Mouse (Mus musculus) hindbrain, embryonic 11.5 days (tissue): ENCODE data around the gene Rasgrf2. TPM values are rescaled to one million over a fixed set of nuclear protein-coding genes. Genes with fewer than 3 reads are reported as not detected.

Source experiments
- ATAC-seq: fragments of 200-750 bp; cut with Nextera tagmentation; 2 replicates; pipeline ENCODE4 v1.8.0; 2017; ENCODE audit warnings: mild to moderate bottlenecking, moderate TSS enrichment, moderate library complexity; ENCODE audit not compliant: low FRiP score
- DNase-seq: peaks from one replicate; pipeline ENCODE4 v3.0.0-alpha.2; 2015; ENCODE audit warnings: low spot score
- H3K27ac ChIP-seq: fragments of 300-500 bp; sonication (generic); 2 replicates; pipeline ENCODE4 v1.5.1; 2014; ENCODE audit warnings: mild to moderate bottlenecking, low read depth, low read length
- H3K27me3 ChIP-seq: fragments of 300-500 bp; sonication (generic); 2 replicates; pipeline ENCODE4 v1.6.1; 2014; ENCODE audit warnings: mild to moderate bottlenecking, low read length, moderate library complexity, mixed read lengths; ENCODE audit not compliant: control insufficient read depth, insufficient read depth
- H3K36me3 ChIP-seq: fragments of 300-500 bp; sonication (generic); 2 replicates; pipeline ENCODE4 v1.6.1; 2014; ENCODE audit warnings: mild to moderate bottlenecking, low read length, moderate library complexity, mixed read lengths; ENCODE audit not compliant: control insufficient read depth, insufficient read depth
- H3K4me1 ChIP-seq: fragments of 300-500 bp; sonication (generic); replicated peaks from 2 replicates; pipeline ENCODE4 v1.6.1; 2014; ENCODE audit warnings: low read length, mixed read lengths; ENCODE audit not compliant: control insufficient read depth, insufficient read depth
- H3K4me2 ChIP-seq: fragments of 300-500 bp; sonication (generic); replicated peaks from 2 replicates; pipeline ENCODE4 v1.6.1; 2014; ENCODE audit warnings: mild to moderate bottlenecking, low read depth, low read length
- H3K4me3 ChIP-seq: fragments of 300-500 bp; sonication (generic); 2 replicates; pipeline ENCODE4 v1.5.1; 2014; ENCODE audit warnings: low read depth, low read length
- H3K9ac ChIP-seq: fragments of 300-500 bp; sonication (generic); 2 replicates; pipeline ENCODE4 v1.6.1; 2014; ENCODE audit warnings: low read depth, low read length
- H3K9me3 ChIP-seq: fragments of 300-500 bp; sonication (generic); 2 replicates; pipeline ENCODE4 v1.6.1; 2016; ENCODE audit warnings: low read length; ENCODE audit not compliant: control insufficient read depth
- WGBS: fragments of 180-500 bp; shearing (Covaris S2); extraction: QIAGEN DNeasy Blood & Tissue Kit; methylation state at CpG from one replicate; pipeline ENCODE4 v1.1.7; 2014; 5-methylcytosine and 5-hydroxymethylcytosine counted together
- polyA plus RNA-seq: library from polyadenylated mRNA; unstranded; fragments of >200 nt; fragmentation: Nextera tagmentation; extraction: Ambion mirVana; gene quantifications from 2 replicates; pipeline ENCODE4 v1.2.1, GENCODE M21; 2014

The Rasgrf2 gene
- polyA plus RNA-seq, 1 experiment from 2014 or later: 0.12 TPM

DNA sequence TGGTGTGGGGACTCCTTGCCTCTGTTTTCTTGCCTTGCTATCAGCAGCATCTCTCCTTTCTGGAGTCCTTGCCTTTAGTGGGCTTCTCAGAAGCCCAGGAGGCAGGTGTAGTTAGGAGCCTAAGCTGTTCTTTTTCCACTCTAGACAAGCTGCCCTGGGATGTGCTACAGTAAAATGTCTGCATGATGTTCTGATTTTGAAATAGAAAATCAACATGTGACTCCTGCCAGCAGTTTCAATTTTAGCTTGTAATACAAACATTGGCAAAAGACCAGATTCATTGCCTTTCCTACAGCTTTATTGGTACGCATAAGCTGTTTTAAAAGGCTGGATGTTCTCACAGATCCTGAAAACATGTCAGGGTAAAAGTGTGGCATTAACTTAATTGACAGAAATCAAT lies 176.3 kb downstream of the Rasgrf2 start:
- Histone ChIP-seq H3K36me3 (no peaks in the 10 kb centered on the region), H3K4me3 (no peak overlapping the region), H3K4me2 (no peak overlapping the region), H3K27me3 (no peaks in the 10 kb centered on the region), H3K9ac (no peak overlapping the region), H3K27ac (no peak overlapping the region), H3K9me3 (no peaks in the 10 kb centered on the region), H3K4me1 (no peaks in the 10 kb centered on the region)
- DNase-seq (no peak), ATAC-seq (no peak)
- 91% methylated on average over 1 of the region's 1 CpGs for WGBS

DNA sequence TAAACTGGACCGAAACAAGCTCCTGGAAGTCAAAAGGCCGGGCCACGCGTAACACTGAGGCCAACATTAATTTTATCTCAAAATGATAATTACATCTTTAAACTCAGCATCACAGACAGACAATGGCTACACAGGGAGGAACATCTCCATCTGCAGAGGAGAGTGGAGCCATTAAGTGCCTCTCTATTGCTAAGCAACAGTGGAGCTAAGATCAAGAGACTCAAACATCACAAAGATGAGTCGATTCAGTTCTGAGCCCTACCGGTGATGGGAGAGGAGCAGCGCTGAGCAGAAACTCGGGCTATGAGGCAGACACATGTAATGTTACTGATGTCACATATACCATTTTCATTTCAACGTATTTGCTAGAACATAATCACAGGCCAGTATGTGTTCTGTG lies 191.3 kb downstream of the Rasgrf2 start:
- Histone ChIP-seq H3K36me3 (no peaks in the 10 kb centered on the region), H3K4me2 (no peak overlapping the region), H3K9ac (no peak overlapping the region), H3K27ac (no peak overlapping the region), H3K27me3 (no peaks in the 10 kb centered on the region), H3K4me3 (no peak overlapping the region), H3K9me3 (no peaks in the 10 kb centered on the region), H3K4me1 (no peaks in the 10 kb centered on the region)
- ATAC-seq (no peak), DNase-seq (no peak)
- WGBS: 88% methylated on average over 9 of the region's 9 CpGs

DNA sequence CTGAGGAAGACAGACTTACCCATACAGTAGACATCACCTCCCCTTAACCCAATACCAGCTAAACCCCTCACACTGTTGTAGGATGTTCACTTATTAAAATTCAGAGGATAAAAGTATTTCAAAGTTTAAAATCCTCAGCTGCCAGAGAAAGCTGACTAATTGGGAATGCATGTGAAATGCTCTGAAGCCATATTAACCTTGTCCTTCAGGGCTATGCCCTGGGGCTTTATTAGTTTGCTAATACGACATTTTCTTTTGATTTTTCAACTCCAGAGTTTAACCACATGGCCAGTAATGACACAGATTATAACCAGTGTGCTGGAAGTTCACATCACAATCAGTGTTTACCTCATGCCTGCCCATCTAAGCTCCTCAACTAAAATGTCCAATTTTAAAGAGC lies 192.6 kb downstream of the Rasgrf2 start:
- ATAC-seq: no peak
- no peaks in the 10 kb centered on the region for H3K4me1 ChIP-seq
- 60% methylated on average over 1 of the region's 1 CpGs for WGBS
- DNase-seq: no peak
- H3K27me3 ChIP-seq: no peaks in the 10 kb centered on the region
- H3K9me3 ChIP-seq: no peaks in the 10 kb centered on the region
- no peak overlapping the region for H3K27ac ChIP-seq
- no peak overlapping the region for H3K4me2 ChIP-seq
- H3K9ac ChIP-seq: no peak overlapping the region
- H3K4me3 ChIP-seq: no peak overlapping the region
- no peaks in the 10 kb centered on the region for H3K36me3 ChIP-seq

DNA sequence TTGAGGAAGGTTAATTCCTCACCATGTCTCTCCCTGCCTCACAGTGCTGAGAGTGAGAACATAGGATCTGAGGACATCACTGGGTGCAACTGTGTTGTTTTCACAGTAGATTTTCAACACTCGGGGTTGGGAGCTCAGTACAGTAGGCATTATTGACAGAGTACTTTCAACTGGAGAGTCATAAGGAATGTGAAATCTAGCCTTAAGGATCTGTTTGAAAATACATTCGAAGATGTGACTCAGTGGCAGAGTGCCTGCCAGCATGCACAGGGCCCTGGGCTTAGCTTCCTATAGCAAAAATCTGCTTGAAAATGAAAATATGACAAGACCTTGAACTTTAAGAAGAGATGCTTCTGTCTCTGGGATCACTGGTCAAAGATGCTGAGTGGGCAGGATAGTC lies 194.2 kb downstream of the Rasgrf2 start:
- no peak overlapping the region for H3K9ac ChIP-seq
- WGBS: 77% methylated on average over 2 of the region's 2 CpGs
- no peaks in the 10 kb centered on the region for H3K36me3 ChIP-seq
- H3K4me3 ChIP-seq: no peak overlapping the region
- no peak overlapping the region for H3K4me2 ChIP-seq
- H3K27ac ChIP-seq: no peak overlapping the region
- no peaks in the 10 kb centered on the region for H3K27me3 ChIP-seq
- no peaks in the 10 kb centered on the region for H3K4me1 ChIP-seq
- no peak for DNase-seq
- H3K9me3 ChIP-seq: no peaks in the 10 kb centered on the region
- ATAC-seq: no peak

DNA sequence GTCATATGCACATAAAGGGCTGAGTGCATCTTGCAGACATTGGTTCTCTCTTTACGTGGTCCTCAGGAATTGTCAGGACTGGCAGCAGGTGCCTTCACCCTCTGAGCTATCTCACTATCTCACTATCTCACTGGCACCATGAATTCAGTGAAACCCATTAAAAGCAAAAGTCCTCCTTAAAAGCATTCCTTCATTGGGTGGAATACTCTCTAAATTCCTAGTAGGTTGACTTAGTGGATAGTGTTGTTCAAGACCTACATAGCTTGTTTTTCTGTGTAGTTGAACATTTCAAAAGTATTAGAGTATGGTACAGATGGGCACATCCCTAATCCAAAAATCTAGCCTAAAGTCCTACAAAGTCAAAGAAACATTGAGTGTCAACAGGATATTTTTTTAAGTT lies 199.3 kb downstream of the Rasgrf2 start:
- H3K9me3 ChIP-seq: no peaks in the 10 kb centered on the region
- 89% methylated on average over 1 of the region's 1 CpGs for WGBS
- DNase-seq: no peak
- H3K4me3 ChIP-seq: no peak overlapping the region
- no peak overlapping the region for H3K9ac ChIP-seq
- no peaks in the 10 kb centered on the region for H3K4me1 ChIP-seq
- H3K4me2 ChIP-seq: no peak overlapping the region
- H3K27ac ChIP-seq: no peak overlapping the region
- ATAC-seq: no peak
- no peaks in the 10 kb centered on the region for H3K36me3 ChIP-seq
- no peaks in the 10 kb centered on the region for H3K27me3 ChIP-seq

DNA sequence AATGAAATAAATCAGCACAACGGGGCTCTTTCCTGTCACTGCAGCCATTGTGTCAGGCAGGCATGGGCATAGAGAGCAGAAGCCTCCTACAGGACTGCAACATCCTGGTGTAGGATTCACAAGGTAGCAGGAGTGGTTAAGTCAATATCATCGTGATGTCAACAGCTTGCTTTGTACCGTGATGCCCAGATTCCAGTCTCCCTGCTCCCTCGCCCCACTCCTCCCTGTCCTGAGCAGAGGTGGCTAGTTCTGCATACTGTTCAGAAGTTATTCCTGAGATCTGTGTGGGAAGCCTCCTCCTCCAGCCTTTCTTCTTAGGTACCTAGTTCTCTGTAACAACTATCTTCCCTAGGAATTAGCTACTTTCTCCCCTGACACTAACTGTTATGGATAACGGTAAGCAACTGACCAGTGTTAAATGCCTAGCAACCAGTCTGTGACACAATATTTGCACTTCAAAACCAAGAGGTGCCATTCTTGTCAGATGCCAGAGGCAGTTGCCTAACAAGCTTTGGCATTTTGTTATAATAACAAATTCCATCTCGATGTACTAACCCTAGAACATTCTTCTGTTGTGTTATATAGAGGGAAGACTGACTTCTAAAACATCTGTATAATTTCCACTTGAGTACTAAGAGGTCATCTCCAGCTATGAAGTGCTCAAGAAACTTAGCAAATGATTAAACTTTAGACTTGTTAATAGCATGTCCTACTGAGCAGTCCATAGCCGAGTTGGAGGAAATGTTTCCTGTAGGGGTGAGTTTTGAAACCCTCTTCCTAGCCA lies 201.3 kb downstream of the Rasgrf2 start:
- no peak for DNase-seq
- WGBS: 84% methylated on average over 7 of the region's 7 CpGs
- H3K27me3 ChIP-seq: no peaks in the 10 kb centered on the region
- no peak overlapping the region for H3K27ac ChIP-seq
- no peak overlapping the region for H3K4me2 ChIP-seq
- H3K4me3 ChIP-seq: no peak overlapping the region
- no peaks in the 10 kb centered on the region for H3K9me3 ChIP-seq
- H3K36me3 ChIP-seq: no peaks in the 10 kb centered on the region
- no peak overlapping the region for H3K9ac ChIP-seq
- H3K4me1 ChIP-seq: no peaks in the 10 kb centered on the region
- no peak for ATAC-seq

DNA sequence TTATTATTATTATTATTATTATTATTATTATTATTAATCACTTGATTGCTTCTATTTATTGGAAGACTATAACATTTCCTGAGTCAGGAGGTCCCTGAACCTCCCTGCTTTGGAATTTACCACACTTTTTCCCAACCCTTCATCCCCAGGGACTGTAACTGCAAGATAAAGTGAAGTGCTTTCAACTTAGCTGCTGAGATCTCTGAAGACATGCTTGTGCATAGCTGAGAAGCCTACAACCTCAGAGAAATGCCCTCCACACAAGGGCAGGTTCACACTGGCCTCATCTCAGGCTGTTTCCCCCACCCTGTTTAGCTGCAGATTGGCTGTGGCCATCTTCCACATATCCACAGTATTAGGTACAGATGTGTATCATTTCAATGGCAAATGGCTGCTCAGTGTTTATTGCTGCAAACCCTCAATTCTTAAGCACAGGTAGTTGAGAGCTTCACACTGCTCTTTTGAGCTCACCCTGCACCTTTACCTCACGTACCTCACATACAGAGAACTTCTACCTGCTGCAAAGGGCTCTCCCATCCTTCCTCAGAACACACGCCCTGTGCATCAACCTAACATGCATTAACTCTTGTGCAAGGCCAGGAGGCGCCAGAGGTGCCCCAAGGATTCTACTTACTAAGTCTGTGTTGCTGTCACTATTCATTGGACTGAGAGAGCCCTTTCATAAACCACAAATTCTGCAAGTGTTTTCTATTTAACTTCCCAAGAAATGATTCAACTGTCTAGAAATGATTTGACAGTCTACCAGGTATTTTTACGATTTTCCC lies 202.7 kb downstream of the Rasgrf2 start:
- no peaks in the 10 kb centered on the region for H3K27me3 ChIP-seq
- H3K4me1 ChIP-seq: no peaks in the 10 kb centered on the region
- no peak overlapping the region for H3K27ac ChIP-seq
- no peaks in the 10 kb centered on the region for H3K9me3 ChIP-seq
- no peak overlapping the region for H3K4me3 ChIP-seq
- H3K9ac ChIP-seq: no peak overlapping the region
- H3K36me3 ChIP-seq: no peaks in the 10 kb centered on the region
- WGBS: 79% methylated on average over 4 of the region's 4 CpGs
- DNase-seq (no peak), ATAC-seq (no peak)
- H3K4me2 ChIP-seq: no peak overlapping the region

DNA sequence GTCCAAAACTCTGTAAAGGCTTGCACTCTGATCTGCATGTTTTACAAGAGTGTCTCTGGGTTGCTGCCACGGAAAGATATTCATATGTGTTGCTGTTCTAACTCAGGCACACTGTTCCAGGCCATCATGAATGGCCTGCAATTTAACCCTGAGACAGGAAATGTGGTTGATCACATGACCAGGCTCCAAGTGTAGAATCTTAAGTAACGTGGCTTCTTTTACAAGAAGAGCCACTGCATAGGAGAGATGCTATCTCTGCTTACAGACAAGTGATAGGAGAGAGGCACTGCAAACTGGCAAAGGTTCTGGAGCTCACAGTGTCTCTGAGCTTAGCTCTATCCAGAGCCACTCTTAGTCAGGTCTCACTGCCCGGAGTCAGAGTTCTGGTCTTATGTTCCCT lies 210.4 kb downstream of the Rasgrf2 start:
- no peaks in the 10 kb centered on the region for H3K27me3 ChIP-seq
- DNase-seq: no peak
- no peak overlapping the region for H3K4me2 ChIP-seq
- WGBS: 79% methylated on average over 3 of the region's 3 CpGs
- no peaks in the 10 kb centered on the region for H3K36me3 ChIP-seq
- H3K9ac ChIP-seq: no peak overlapping the region
- no peaks in the 10 kb centered on the region for H3K9me3 ChIP-seq
- H3K4me3 ChIP-seq: no peak overlapping the region
- ATAC-seq: no peak
- no peak overlapping the region for H3K27ac ChIP-seq
- H3K4me1 ChIP-seq: no peaks in the 10 kb centered on the region

DNA sequence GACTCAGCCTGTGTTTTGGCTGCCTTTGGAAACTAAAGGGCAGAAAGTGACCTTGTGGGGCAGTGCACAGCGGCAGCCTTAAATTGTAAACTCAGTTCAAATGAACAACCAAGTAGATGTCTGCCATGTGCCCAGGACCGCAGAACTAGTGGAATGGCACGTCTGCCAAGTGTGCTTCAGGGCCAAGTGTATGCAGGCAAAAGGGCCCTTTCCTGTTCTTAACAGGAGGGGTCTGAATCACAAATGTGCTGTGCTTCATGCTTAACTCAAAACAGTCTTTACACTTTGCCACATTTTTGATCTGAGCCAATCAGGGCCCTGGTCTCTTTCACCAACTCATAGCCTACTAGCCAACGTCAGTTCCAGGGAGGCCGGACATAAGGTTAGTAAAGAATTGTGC lies 212.7 kb downstream of the Rasgrf2 start:
- no peak overlapping the region for H3K9ac ChIP-seq
- H3K4me3 ChIP-seq: no peak overlapping the region
- WGBS: 87% methylated on average over 5 of the region's 5 CpGs
- H3K36me3 ChIP-seq: no peaks in the 10 kb centered on the region
- H3K4me1 ChIP-seq: no peaks in the 10 kb centered on the region; the same call in 1 of the 2 replicates
- ATAC-seq: no peak
- no peak for DNase-seq
- no peak overlapping the region for H3K27ac ChIP-seq
- no peaks in the 10 kb centered on the region for H3K27me3 ChIP-seq
- no peak overlapping the region for H3K4me2 ChIP-seq
- no peaks in the 10 kb centered on the region for H3K9me3 ChIP-seq
